Mouse (Mus musculus) testis, adult 2 months (tissue): ENCODE data around the gene Psma5.
A peak's percentile ranks its signal among the peaks of the same experiment; 100 is the strongest.

ENCODE experiments used
- CTCF ChIP-seq: fragments of 200-500 bp; IDR thresholded peaks from 2 replicates; pipeline ENCODE4 v1.5.1; 2012; ENCODE audit warnings: low read depth, mild to moderate bottlenecking, inconsistent platforms, low read length, moderate library complexity; ENCODE audit not compliant: control insufficient read depth, insufficient read depth, insufficient replicate concordance
- POLR2A ChIP-seq: fragments of 200-500 bp; IDR thresholded peaks from 2 replicates; pipeline ENCODE4 v1.6.1; 2012; ENCODE audit warnings: low read depth, mild to moderate bottlenecking, inconsistent platforms, low read length, moderate library complexity; ENCODE audit not compliant: control insufficient read depth

DNA sequence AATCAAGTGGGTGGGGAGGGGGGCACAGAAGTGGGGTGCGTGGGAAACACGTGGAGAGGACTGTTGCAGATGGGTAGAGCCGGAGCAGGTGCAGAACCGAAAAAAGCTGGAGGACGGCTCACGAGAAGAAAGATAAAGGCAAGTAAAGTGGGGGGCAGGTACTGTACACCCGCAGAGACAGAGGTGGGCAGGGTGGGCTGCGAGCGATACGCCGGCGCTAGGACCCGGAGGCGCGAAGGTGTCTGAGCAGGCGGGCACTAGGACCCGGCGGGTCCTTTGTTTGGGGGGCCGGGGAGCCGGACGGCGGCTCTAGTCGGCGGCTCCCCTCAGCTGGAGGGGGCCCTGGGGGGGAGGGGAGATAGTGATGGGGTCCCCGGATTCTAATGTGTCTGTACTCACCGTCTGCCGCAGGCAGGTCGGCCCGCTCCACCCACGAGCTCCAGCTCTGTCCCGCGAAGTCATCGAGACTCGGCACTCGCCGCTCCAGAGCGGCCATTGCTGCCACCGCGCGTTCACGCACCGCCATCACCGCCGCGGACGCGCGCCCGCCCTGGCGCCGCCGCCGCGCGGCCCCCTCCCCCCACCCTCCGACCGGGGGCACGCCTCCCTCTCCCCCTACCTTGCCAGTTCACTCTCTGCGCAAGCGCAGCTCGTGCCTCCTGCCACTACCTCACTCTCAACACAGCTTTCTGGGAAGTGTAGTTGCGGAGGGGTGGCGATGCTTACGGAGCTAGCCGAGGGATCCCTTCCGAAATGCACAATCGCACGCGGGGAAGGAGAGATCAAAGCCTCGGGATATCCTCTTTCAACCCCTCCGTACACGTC lies 46.6 kb upstream of the Psma5 start:
- TF ChIP-seq POLR2A (peak; percentile 77), CTCF (no peak)
